Mouse (Mus musculus): ENCODE results near the gene Kcne1.

Kcne1 gene

GRCm38 (mm10) chr16:92355982-92356381 lies 3.3 kb downstream of the Kcne1 start:
- DNase-seq (ENCODE audit: low read depth), result no peak

GRCm38 (mm10) chr16:92355366-92355765 lies 3.9 kb downstream of the Kcne1 start:
- DNase-seq (ENCODE audit: low read depth), result no peak

- no peak for DNase-seq (ENCODE audit: low read depth)
Measured at GRCm38 (mm10) chr16:92353897-92354296, 5.4 kb downstream of the Kcne1 start.

GRCm38 (mm10) chr16:92353295-92353694 lies 6.0 kb downstream of the Kcne1 start:
- DNase-seq (ENCODE audit: low read depth), result no peak

GRCm38 (mm10) chr16:92348941-92349340 lies 10.3 kb downstream of the Kcne1 start:
- DNase-seq (ENCODE audit: low read depth), result no peak

- no peak for DNase-seq (ENCODE audit: low read depth)
Measured at GRCm38 (mm10) chr16:92346297-92346916, 12.9 kb downstream of the Kcne1 start.

GRCm38 (mm10) chr16:92345177-92345576 lies 14.1 kb downstream of the Kcne1 start:
- DNase-seq (ENCODE audit: low read depth), result no peak

- peak; percentile 77 for DNase-seq (ENCODE audit: low read depth)
Measured at GRCm38 (mm10) chr16:92340612-92341511, 18.4 kb downstream of the Kcne1 start.

GRCm38 (mm10) chr16:92336280-92336679 lies 23.0 kb downstream of the Kcne1 start:
- DNase-seq (ENCODE audit: low read depth), result peak; percentile 56

- DNase-seq (ENCODE audit: low read depth), result no peak
Measured at GRCm38 (mm10) chr16:92334600-92334999, 24.7 kb downstream of the Kcne1 start.

GRCm38 (mm10) chr16:92330966-92331365 lies 28.3 kb downstream of the Kcne1 start:
- no peak for DNase-seq (ENCODE audit: low read depth)

GRCm38 (mm10) chr16:92327911-92328310 lies 31.4 kb downstream of the Kcne1 start:
- DNase-seq (ENCODE audit: low read depth), result no peak

GRCm38 (mm10) chr16:92325062-92325406 lies 34.2 kb downstream of the Kcne1 start:
- DNase-seq (ENCODE audit: low read depth), result no peak

GRCm38 (mm10) chr16:92324309-92325061 lies 34.8 kb downstream of the Kcne1 start:
- DNase-seq (ENCODE audit: low read depth), result no peak

- no peak for DNase-seq (ENCODE audit: low read depth)
Measured at GRCm38 (mm10) chr16:92321341-92321740, 37.9 kb downstream of the Kcne1 start, which contains the start of gene Fam243. Gene Fam243 (minus strand): TSS chr16:92321441.

- DNase-seq (ENCODE audit: low read depth), result no peak
Measured at GRCm38 (mm10) chr16:92320361-92320760, 38.9 kb downstream of the Kcne1 start.

GRCm38 (mm10) chr16:92319353-92320109 lies 39.7 kb downstream of the Kcne1 start:
- DNase-seq (ENCODE audit: low read depth), result peak; percentile 48

GRCm38 (mm10) chr16:92316049-92316738 lies 43.1 kb downstream of the Kcne1 start:
- DNase-seq (ENCODE audit: low read depth), result no peak

GRCm38 (mm10) chr16:92313953-92314741 lies 45.1 kb downstream of the Kcne1 start:
- peak; percentile 40 for DNase-seq (ENCODE audit: low read depth)

GRCm38 (mm10) chr16:92309126-92309525 lies 50.1 kb downstream of the Kcne1 start:
- no peak for DNase-seq (ENCODE audit: low read depth)

Data from c-Kit-positive CD71-positive TER-119-negative erythroid progenitor cells, embryonic 14.5 days (primary cell).